Mouse (Mus musculus): ENCODE measurements around the gene Pef1. TPM values are rescaled to one million over a fixed set of nuclear protein-coding genes. Genes with fewer than 3 reads are reported as not detected.
A peak's percentile ranks its signal among the peaks of the same experiment; 100 is the strongest.

The Pef1 gene
- polyA plus RNA-seq, 1 experiment from 2014 or later, result 53.6 TPM

DNA sequence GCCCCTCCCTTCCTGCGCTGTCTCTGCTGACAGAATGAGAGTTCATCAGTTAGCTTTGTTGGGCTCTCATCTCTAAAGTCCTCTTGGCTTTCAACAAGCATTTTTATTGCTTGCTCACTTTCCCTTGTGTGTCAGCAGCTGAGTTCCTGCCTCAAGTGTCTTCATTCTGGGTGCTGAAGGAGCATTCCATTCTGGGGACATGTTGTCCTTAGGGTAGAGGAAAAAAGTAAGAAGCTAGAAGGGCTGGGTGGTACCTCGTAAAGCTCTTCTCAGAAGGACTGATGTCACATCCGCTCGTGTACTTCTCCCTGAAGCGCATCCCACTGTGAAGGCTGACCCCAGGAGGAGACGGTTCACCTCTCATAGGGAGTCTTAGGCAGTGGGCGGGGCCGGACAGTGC is 19.2 kb downstream of the Pef1 start:
- Histone ChIP-seq H3K9ac (no peak overlapping the region), H3K27ac (replicated peaks) (no peak overlapping the region), H3K4me3 (no peak overlapping the region), H3K4me2 (no peak overlapping the region), H3K9me3 (0 out of 2 replicates have a peak, but pooled peaks cover 5% of the 10 kb centered on the region), H3K4me1 (peaks cover 7% of the 10 kb centered on the region; the same call in 1 of the 2 replicates), H3K27me3 (replicated peaks) (no peaks in the 10 kb centered on the region), H3K36me3 (peaks cover 70% of the 10 kb centered on the region)
- ATAC-seq (ENCODE audit: extremely low read depth, insufficient number of reproducible peaks, low FRiP score, low TSS enrichment), result no peak
- 73% methylated on average over 8 of the region's 8 CpGs for WGBS

DNA sequence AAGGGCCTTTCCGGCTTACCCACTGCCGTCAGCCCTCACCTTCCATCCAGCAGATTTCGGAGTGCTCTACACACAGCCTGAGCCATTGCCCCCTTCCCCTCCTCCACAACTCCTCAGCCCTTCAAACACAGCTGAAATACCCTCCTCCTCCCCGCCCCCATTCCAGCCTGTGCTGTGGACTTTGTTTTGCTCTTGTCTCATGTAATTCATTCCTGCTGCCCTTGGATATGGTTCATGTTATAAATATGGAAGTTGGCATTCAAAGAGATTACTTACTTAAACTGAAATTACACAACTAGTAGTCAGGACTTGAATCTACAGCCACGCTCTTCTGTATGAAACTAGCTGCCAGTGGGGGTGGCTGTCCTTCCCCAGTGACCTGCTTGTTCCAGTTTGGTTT is 20.7 kb downstream of the Pef1 start:
- no peaks in the 10 kb centered on the region for H3K9me3 ChIP-seq
- no peak overlapping the region for H3K4me3 ChIP-seq
- H3K36me3 ChIP-seq, result peaks cover 75% of the 10 kb centered on the region
- H3K4me1 ChIP-seq, result peaks cover 7% of the 10 kb centered on the region; the same call in 1 of the 2 replicates
- no peak overlapping the region for H3K27ac ChIP-seq (replicated peaks)
- H3K4me2 ChIP-seq, result no peak overlapping the region
- 89% methylated on average over 5 of the region's 5 CpGs for WGBS
- no peaks in the 10 kb centered on the region for H3K27me3 ChIP-seq (replicated peaks)
- no peak for ATAC-seq (ENCODE audit: extremely low read depth, insufficient number of reproducible peaks, low FRiP score, low TSS enrichment)
- no peak overlapping the region for H3K9ac ChIP-seq

DNA sequence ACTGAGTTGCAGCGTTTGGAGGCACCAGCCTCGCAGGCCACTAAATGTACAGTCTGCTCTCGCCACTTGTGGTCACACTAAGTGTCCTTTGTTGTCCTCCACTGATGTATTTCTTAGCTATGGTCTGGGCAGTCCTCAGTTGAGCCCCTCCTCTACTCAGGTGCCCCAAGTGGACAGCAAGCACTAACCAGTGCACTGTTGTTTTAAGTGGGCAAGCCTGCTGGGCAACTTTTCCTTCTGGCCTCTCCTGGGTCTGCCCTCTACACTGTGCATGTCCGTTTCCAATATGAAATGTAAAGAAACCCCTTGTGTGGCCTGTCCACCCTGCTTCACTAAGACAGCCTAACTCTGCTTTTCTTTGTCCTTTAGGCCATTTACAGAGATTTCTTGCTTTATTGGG is 21.8 kb downstream of the Pef1 start:
- no peaks in the 10 kb centered on the region for H3K27me3 ChIP-seq (replicated peaks)
- peaks cover 13% of the 10 kb centered on the region for H3K4me1 ChIP-seq
- no peak overlapping the region for H3K9ac ChIP-seq
- H3K27ac ChIP-seq (replicated peaks), result no peak overlapping the region
- ATAC-seq (ENCODE audit: extremely low read depth, insufficient number of reproducible peaks, low FRiP score, low TSS enrichment), result no peak
- WGBS, result 86% methylated on average over 4 of the region's 4 CpGs
- H3K4me2 ChIP-seq, result no peak overlapping the region
- no peak overlapping the region for H3K4me3 ChIP-seq
- peaks cover 79% of the 10 kb centered on the region for H3K36me3 ChIP-seq
- H3K9me3 ChIP-seq, result no peaks in the 10 kb centered on the region

DNA sequence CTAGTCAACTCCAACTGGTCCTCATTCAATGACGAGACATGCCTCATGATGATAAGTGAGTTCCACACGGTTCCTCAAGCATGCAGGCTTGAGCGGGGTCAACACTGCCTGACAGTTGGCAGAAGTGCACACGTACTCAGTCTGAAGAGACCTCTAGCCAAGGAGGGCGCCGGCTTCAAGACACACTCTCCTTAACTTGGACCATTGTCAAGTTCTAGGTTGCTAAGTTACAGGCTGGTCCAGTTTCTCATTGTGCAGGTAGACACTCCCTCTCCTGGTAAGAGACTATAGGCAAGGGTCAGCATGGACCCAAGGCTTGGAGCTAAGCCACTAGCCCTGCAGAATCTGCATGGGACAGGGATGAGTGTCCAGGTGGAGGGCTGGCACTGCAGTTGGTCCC is 22.8 kb downstream of the Pef1 start:
- Histone ChIP-seq H3K4me1 (peaks cover 17% of the 10 kb centered on the region), H3K9me3 (no peaks in the 10 kb centered on the region), H3K36me3 (peaks cover 79% of the 10 kb centered on the region), H3K27ac (replicated peaks) (no peak overlapping the region), H3K4me2 (no peak overlapping the region), H3K27me3 (replicated peaks) (no peaks in the 10 kb centered on the region), H3K9ac (no peak overlapping the region), H3K4me3 (no peak overlapping the region)
- 76% methylated on average over 6 of the region's 6 CpGs for WGBS
- ATAC-seq (ENCODE audit: extremely low read depth, insufficient number of reproducible peaks, low FRiP score, low TSS enrichment), result no peak

DNA sequence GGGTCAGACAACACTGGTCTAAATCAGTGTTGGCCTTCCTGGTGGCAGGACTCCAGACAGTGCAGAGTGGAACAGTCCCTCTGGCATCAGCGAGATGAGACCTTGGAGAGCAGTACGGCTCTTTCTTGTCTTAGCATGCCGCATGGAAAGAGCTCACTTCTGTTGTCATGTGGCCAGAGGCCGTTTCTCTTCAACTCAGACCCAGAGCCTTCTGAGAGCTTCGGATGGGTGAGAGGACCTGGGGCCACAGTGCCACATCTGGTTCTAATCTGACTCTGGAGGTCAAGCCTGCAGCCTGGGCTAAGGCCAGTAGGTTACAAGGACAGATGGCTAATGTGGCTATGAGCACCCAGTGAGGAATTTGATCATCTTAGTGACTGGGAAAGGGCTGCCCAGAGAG is 23.6 kb downstream of the Pef1 start:
- Histone ChIP-seq H3K27ac (replicated peaks) (no peak overlapping the region), H3K4me2 (no peak overlapping the region), H3K9me3 (no peaks in the 10 kb centered on the region), H3K36me3 (peaks cover 77% of the 10 kb centered on the region), H3K4me1 (peaks cover 15% of the 10 kb centered on the region), H3K9ac (no peak overlapping the region), H3K4me3 (no peak overlapping the region), H3K27me3 (replicated peaks) (no peaks in the 10 kb centered on the region)
- no peak for ATAC-seq (ENCODE audit: extremely low read depth, insufficient number of reproducible peaks, low FRiP score, low TSS enrichment)
- WGBS, result 69% methylated on average over 5 of the region's 5 CpGs

DNA sequence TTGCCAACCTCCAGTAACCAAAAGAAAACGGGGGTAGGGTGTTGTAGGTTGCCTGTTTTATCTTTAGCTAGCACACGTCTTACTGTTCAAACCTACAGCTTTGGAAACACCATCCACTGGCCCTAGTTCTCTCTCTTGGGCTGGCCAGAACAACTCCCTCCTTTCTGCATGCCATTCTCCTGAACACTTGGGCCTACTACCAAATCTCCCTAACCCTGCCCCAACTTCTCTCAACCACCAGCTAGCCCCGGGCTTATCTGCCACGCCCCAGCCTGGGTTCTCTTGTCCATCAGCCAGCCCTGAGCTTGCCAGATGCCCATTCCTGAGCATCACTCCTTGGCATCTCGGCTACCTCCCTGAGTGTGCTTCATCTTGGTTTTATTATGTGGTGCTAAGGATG is 26.5 kb downstream of the Pef1 start:
- Histone ChIP-seq H3K4me2 (no peak overlapping the region), H3K9me3 (no peaks in the 10 kb centered on the region), H3K27me3 (replicated peaks) (peaks cover 16% of the 10 kb centered on the region; the same call in 1 of the 2 replicates), H3K27ac (replicated peaks) (no peak overlapping the region), H3K9ac (no peak overlapping the region), H3K36me3 (peaks cover 47% of the 10 kb centered on the region), H3K4me3 (no peak overlapping the region), H3K4me1 (peaks cover 22% of the 10 kb centered on the region)
- no peak for ATAC-seq (ENCODE audit: extremely low read depth, insufficient number of reproducible peaks, low FRiP score, low TSS enrichment)
- 67% methylated on average over 5 of the region's 5 CpGs for WGBS

DNA sequence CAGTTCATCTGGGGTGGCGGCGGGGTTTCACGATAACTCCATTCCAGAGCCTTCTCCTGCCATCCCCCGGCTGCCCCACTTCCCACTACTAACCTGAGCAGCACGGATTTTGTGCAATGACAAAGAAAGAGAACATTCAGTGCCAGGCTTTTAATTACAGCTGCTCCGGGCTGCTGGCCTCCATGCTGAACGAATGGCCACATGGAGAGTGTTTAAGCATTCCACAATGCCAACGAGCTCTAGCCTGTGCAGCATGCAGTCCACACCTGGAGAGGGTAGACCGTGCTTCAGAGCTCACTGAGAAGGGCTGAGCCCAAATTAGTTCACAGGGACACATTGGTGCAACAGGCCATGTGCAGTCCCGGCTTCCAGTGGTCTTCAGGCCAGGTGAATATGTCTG is 27.7 kb downstream of the Pef1 start:
- ATAC-seq (ENCODE audit: extremely low read depth, insufficient number of reproducible peaks, low FRiP score, low TSS enrichment), result no peak
- Histone ChIP-seq H3K9ac (no peak overlapping the region), H3K9me3 (no peaks in the 10 kb centered on the region), H3K27me3 (replicated peaks) (peaks cover 24% of the 10 kb centered on the region; the same call in 1 of the 2 replicates), H3K27ac (replicated peaks) (no peak overlapping the region), H3K36me3 (peaks cover 35% of the 10 kb centered on the region), H3K4me1 (peaks cover 25% of the 10 kb centered on the region), H3K4me2 (no peak overlapping the region), H3K4me3 (no peak overlapping the region)
- 77% methylated on average over 10 of the region's 10 CpGs for WGBS

DNA sequence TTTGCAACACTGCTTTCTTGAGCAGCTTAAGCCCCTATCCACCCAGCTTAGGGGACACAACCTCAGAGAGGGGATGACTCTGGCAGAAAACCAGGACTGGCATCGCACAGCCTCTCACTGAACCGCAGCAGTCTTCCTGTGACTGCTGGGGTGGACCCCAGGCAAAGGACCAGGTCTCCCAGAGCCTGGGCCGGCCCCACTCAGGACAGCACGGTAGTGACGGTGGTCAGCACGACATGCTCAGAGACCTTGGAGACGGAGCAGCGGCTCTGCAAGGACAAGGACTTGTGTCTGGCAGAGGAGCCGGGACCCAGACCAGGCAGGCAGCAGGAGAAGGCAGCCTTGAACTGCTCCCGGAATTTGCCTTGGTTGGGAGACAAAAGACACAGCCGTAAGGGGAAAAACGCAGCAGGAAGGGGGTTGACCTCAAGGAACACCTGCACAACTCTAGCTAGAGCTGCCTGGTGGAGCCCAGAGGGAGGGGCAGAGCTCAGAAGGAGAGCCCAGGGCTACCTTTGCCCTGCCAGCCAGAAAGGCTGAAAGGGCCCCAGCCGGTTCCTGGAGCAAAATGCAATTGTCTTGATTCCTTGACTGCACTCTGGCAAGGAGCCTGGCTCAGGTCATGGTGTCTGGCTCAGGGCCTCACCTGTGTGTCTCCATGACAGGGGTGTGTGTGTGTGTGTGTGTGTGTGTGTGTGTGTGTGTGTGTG is 28.4 kb downstream of the Pef1 start:
- H3K9me3 ChIP-seq, result no peaks in the 10 kb centered on the region
- H3K4me2 ChIP-seq, result no peak overlapping the region
- WGBS, result 64% methylated on average over 13 of the region's 13 CpGs
- H3K9ac ChIP-seq, result no peak overlapping the region
- H3K4me1 ChIP-seq, result peaks cover 25% of the 10 kb centered on the region
- no peak for ATAC-seq (ENCODE audit: extremely low read depth, insufficient number of reproducible peaks, low FRiP score, low TSS enrichment)
- peaks cover 30% of the 10 kb centered on the region for H3K27me3 ChIP-seq (replicated peaks)
- H3K27ac ChIP-seq (replicated peaks), result no peak overlapping the region
- peaks cover 28% of the 10 kb centered on the region for H3K36me3 ChIP-seq
- no peak overlapping the region for H3K4me3 ChIP-seq

DNA sequence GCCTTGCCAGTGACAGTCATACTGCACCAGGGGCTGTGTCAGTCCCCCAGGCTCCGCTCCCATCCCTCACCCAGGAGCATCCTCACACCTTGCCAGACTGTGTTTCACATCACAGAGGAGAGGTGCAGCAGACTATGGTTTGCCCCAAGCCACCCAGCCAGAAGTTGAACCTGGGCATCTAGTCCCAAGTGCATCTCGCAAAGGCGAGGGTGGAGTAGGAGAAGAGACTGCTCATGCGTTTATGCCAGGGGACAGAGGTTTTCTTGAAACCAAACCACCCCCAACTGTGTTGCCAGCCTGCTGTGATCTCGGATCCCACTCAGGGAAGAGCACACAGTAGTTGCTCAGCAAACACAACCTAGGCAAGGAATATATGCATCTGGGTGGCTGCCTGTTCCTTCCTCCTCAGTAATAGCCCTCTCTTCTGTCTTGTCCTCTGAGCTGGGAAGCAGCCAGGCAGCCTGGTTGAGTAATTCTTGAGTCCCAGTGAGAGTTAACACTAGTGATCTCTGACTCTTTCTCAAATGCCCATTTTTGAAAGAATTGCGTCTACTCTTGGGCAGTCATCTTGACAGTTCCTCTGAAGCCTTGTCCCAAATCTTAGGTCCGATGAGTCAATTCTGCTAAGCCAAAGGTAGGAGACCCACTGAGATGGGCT is 29.2 kb downstream of the Pef1 start:
- H3K27ac ChIP-seq (replicated peaks), result no peak overlapping the region
- no peak for ATAC-seq (ENCODE audit: extremely low read depth, insufficient number of reproducible peaks, low FRiP score, low TSS enrichment)
- no peak overlapping the region for H3K4me3 ChIP-seq
- peaks cover 37% of the 10 kb centered on the region for H3K27me3 ChIP-seq (replicated peaks)
- H3K4me2 ChIP-seq, result no peak overlapping the region
- H3K9ac ChIP-seq, result no peak overlapping the region
- H3K4me1 ChIP-seq, result peaks cover 25% of the 10 kb centered on the region
- WGBS, result 81% methylated on average over 7 of the region's 7 CpGs
- H3K9me3 ChIP-seq, result no peaks in the 10 kb centered on the region
- H3K36me3 ChIP-seq, result peaks cover 20% of the 10 kb centered on the region

DNA sequence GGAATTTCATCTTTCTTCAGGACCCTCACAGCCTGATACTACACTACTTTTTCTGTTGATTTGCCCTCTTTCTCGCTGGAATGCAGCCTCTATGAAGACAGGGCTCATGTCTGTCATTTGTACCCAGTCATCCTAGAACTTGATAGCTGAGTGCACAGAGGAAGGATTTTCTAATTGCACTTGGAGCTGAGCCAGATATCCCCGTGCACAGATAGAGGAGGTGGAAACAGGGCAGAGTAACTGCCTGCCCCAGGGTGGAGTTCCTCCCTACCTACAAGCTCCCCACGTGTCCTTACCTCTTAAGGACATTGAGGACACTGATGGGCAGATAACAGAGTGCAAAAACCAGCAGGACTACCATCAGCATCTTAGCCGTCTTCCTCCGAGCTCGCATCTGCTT is 31.0 kb downstream of the Pef1 start:
- Histone ChIP-seq H3K4me1 (peaks cover 26% of the 10 kb centered on the region), H3K27me3 (replicated peaks) (peaks cover 56% of the 10 kb centered on the region), H3K9ac (no peak overlapping the region), H3K4me3 (no peak overlapping the region), H3K4me2 (no peak overlapping the region), H3K9me3 (no peaks in the 10 kb centered on the region), H3K27ac (replicated peaks) (no peak overlapping the region), H3K36me3 (0 out of 2 replicates have a peak, but pooled peaks cover 3% of the 10 kb centered on the region)
- no peak for ATAC-seq (ENCODE audit: extremely low read depth, insufficient number of reproducible peaks, low FRiP score, low TSS enrichment)
- WGBS, result 32% methylated on average over 6 of the region's 6 CpGs

DNA sequence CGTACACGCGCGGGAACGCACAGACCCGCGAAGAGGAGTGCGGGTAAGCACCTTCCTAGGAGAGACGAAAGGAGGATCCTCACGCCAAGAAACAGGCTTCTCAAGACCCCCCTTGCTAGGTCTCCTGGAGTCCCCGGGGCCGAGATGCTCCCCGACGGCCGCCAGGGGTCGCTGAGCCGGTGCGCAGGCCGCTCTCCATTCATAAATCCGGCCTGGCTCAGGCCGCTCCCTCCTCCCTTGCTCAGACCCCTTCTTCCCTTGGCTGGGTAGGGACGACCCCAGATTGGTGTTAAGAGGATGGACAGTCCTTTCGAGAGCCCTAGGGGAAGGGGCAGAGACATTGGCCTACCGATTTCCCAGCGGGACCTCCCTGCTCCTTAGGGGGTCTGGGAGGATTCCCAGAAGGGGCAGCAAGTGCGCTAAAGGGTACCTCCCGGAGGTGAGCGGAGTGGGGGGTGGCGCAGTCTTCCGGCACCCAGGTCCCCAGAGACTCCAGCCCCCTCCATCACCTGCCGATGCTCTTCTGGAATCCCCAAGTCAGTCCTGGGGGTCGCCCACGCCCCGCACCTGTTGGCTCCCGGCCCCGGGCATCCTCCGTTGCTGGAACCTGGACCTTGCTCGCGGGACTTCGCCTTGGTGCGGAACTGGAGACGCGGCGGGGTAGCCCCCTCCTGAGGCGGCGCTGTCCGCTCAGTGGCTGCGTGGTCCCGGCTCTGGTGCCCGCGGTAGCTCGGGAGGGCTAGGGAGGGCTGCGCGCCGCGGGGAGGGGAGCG is 36.3 kb downstream of the Pef1 start:
- peaks cover 92% of the 10 kb centered on the region for H3K27me3 ChIP-seq (replicated peaks)
- ATAC-seq (ENCODE audit: extremely low read depth, insufficient number of reproducible peaks, low FRiP score, low TSS enrichment), result peak; percentile 9; the same call in 1 of the 2 replicates
- no peak overlapping the region for H3K27ac ChIP-seq (replicated peaks)
- peak overlapping the region; percentile 75 for H3K9ac ChIP-seq
- H3K36me3 ChIP-seq, result no peaks in the 10 kb centered on the region
- peaks cover 26% of the 10 kb centered on the region for H3K4me1 ChIP-seq
- no peaks in the 10 kb centered on the region for H3K9me3 ChIP-seq
- H3K4me2 ChIP-seq, result peak overlapping the region; percentile 83
- under 1% methylated on average over 55 of the region's 57 CpGs for WGBS
- peak overlapping the region; percentile 51 for H3K4me3 ChIP-seq

Measured in heart, embryonic 13.5 days (tissue).